Mouse (Mus musculus): ENCODE measurements around the gene Fat3.

Fat3 gene

GRCm38 (mm10) chr9:16437805-16438204 is 63.3 kb downstream of the Fat3 start:
- no peak for DNase-seq (ENCODE audit: low read depth, low spot score)

- DNase-seq (ENCODE audit: low read depth, low spot score): no peak
These were observed 72.5 kb downstream of the Fat3 start for GRCm38 (mm10) chr9:16428589-16428988.

- DNase-seq (ENCODE audit: low read depth, low spot score): no peak
These were observed 78.4 kb downstream of the Fat3 start for GRCm38 (mm10) chr9:16422707-16423106.

GRCm38 (mm10) chr9:16402815-16403214 is 98.3 kb downstream of the Fat3 start:
- no peak for DNase-seq (ENCODE audit: low read depth, low spot score)

GRCm38 (mm10) chr9:16398734-16399686 is 102.1 kb downstream of the Fat3 start:
- DNase-seq (ENCODE audit: low read depth, low spot score): no peak

GRCm38 (mm10) chr9:16389141-16389540 is 111.9 kb downstream of the Fat3 start:
- no peak for DNase-seq (ENCODE audit: low read depth, low spot score)

GRCm38 (mm10) chr9:16387527-16387926 is 113.6 kb downstream of the Fat3 start:
- DNase-seq (ENCODE audit: low read depth, low spot score): no peak

- DNase-seq (ENCODE audit: low read depth, low spot score): no peak
These were observed 137.4 kb downstream of the Fat3 start for GRCm38 (mm10) chr9:16363713-16364112.

- no peak for DNase-seq (ENCODE audit: low read depth, low spot score)
These were observed 139.3 kb downstream of the Fat3 start for GRCm38 (mm10) chr9:16361811-16362210.

- DNase-seq (ENCODE audit: low read depth, low spot score): no peak
These were observed 144.4 kb downstream of the Fat3 start for GRCm38 (mm10) chr9:16356636-16357035.

GRCm38 (mm10) chr9:16354906-16355305 is 146.2 kb downstream of the Fat3 start:
- no peak for DNase-seq (ENCODE audit: low read depth, low spot score)

- DNase-seq (ENCODE audit: low read depth, low spot score): no peak
These were observed 147.9 kb downstream of the Fat3 start for GRCm38 (mm10) chr9:16353049-16353724.

GRCm38 (mm10) chr9:16352486-16353048 is 148.5 kb downstream of the Fat3 start:
- no peak for DNase-seq (ENCODE audit: low read depth, low spot score)

- DNase-seq (ENCODE audit: low read depth, low spot score): no peak
These were observed 155.9 kb downstream of the Fat3 start for GRCm38 (mm10) chr9:16344902-16345855.

GRCm38 (mm10) chr9:16343191-16343590 is 157.9 kb downstream of the Fat3 start:
- no peak for DNase-seq (ENCODE audit: low read depth, low spot score)

- DNase-seq (ENCODE audit: low read depth, low spot score): no peak
These were observed 158.5 kb downstream of the Fat3 start for GRCm38 (mm10) chr9:16342577-16342976.

GRCm38 (mm10) chr9:16330290-16330984 is 170.6 kb downstream of the Fat3 start:
- no peak for DNase-seq (ENCODE audit: low read depth, low spot score)

GRCm38 (mm10) chr9:16318957-16319356 is 182.1 kb downstream of the Fat3 start:
- DNase-seq (ENCODE audit: low read depth, low spot score): no peak

- no peak for DNase-seq (ENCODE audit: low read depth, low spot score)
These were observed 188.4 kb downstream of the Fat3 start for GRCm38 (mm10) chr9:16312599-16313197.

Measured in c-Kit-negative CD71-positive TER-119-positive erythroid progenitor cells, embryonic 14.5 days (primary cell).